ENCODE assay signal across 25 mouse cellular contexts in genomic region chr1:152025308-152025707, GRCm38 (mm10).
DNase-seq lines count a peak whose midpoint lies in the region; ATAC-seq and TF ChIP-seq lines count a peak whose summit lies in the region.
"Had no signal": no experiment of that assay in that cellular context is flagged by ENCODE, and none has a peak within 500 bp of the region (broad histone marks: within the 10 kb centered on the region; RNA-seq: fewer than 3 reads in every experiment).

No protein-coding gene starts in this region.

- peak; percentile 56; the same call in 1 of the 2 replicates for ATAC-seq in liver, postnatal 0 days
- no peak for ATAC-seq in liver, embryonic 12.5 days
- ATAC-seq: forebrain, embryonic 16.5 days had no signal

- H3K4me2 ChIP-seq in liver, postnatal 0 days (ENCODE audit: low read depth, low read length) = no peak overlapping the region
- H3K4me2 ChIP-seq in liver, embryonic 12.5 days = no peak overlapping the region
- H3K4me2 ChIP-seq: heart, embryonic 15.5 days; hindbrain, embryonic 14.5 days; kidney, embryonic 15.5 days; limb, embryonic 12.5 days; liver, embryonic 13.5 days; midbrain, embryonic 12.5 days; neural tube, embryonic 12.5 days; stomach, embryonic 15.5 days had no signal

- TF ChIP-seq EP300 in liver, postnatal 0 days (IDR thresholded peaks at IDR 0.05; ENCODE audit: low read depth) = no peak
- no peak for TF ChIP-seq EP300 in heart, adult 2 months (IDR thresholded peaks at IDR 0.05; ENCODE audit: insufficient read depth, low read depth, low read length)

- H3K36me3 ChIP-seq in liver, postnatal 0 days (replicated peaks; ENCODE audit: insufficient read depth, low read length) = no peaks in the 10 kb centered on the region
- H3K36me3 ChIP-seq in liver, embryonic 12.5 days = peaks cover 3% of the 10 kb centered on the region; the same call in 1 of the 2 replicates
- peaks cover 3% of the 10 kb centered on the region; the same call in 1 of the 2 replicates for H3K36me3 ChIP-seq in heart, adult 2 months (ENCODE audit: control insufficient read depth, insufficient read depth, low read length)
- peaks cover 8% of the 10 kb centered on the region for H3K36me3 ChIP-seq in hindbrain, embryonic 10.5 days
- H3K36me3 ChIP-seq: heart, embryonic 15.5 days; kidney, embryonic 15.5 days; limb, embryonic 12.5 days; liver, embryonic 13.5 days; midbrain, embryonic 12.5 days; neural tube, embryonic 12.5 days; stomach, embryonic 15.5 days had no signal

- H3K27me3 ChIP-seq in liver, postnatal 0 days (ENCODE audit: insufficient read depth, low read length) = no peaks in the 10 kb centered on the region
- H3K27me3 ChIP-seq in liver, embryonic 12.5 days (replicated peaks) = no peaks in the 10 kb centered on the region
- H3K27me3 ChIP-seq in heart, adult 2 months (ENCODE audit: control insufficient read depth, insufficient read depth, low read length) = no peaks in the 10 kb centered on the region
- H3K27me3 ChIP-seq in hindbrain, embryonic 10.5 days (ENCODE audit: insufficient read depth, poor library complexity, severe bottlenecking) = no peaks in the 10 kb centered on the region
- H3K27me3 ChIP-seq: heart, embryonic 15.5 days; kidney, embryonic 15.5 days; limb, embryonic 12.5 days; liver, embryonic 13.5 days; midbrain, embryonic 12.5 days; neural tube, embryonic 12.5 days; stomach, embryonic 15.5 days had no signal

- intact Hi-C loops in heart, adult 2 months (cut with DNase I) = no loop called here

- no peak overlapping the region for H3K27ac ChIP-seq in liver, postnatal 0 days (ENCODE audit: low read depth)
- H3K27ac ChIP-seq in liver, embryonic 12.5 days = no peak overlapping the region
- no peak overlapping the region for H3K27ac ChIP-seq in heart, adult 2 months
- H3K27ac ChIP-seq in hindbrain, embryonic 10.5 days = no peak overlapping the region
- H3K27ac ChIP-seq: heart, embryonic 15.5 days; hindbrain, embryonic 14.5 days; kidney, embryonic 15.5 days; limb, embryonic 12.5 days; liver, embryonic 13.5 days; macrophage; midbrain, embryonic 12.5 days; neural tube, embryonic 12.5 days; stomach, embryonic 15.5 days had no signal

- H3K9ac ChIP-seq in liver, postnatal 0 days (replicated peaks) = no peak overlapping the region
- no peak overlapping the region for H3K9ac ChIP-seq in liver, embryonic 12.5 days
- no peak overlapping the region for H3K9ac ChIP-seq in heart, adult 2 months (ENCODE audit: low read depth, low read length)
- H3K9ac ChIP-seq: heart, embryonic 15.5 days; hindbrain, embryonic 14.5 days; kidney, embryonic 15.5 days; limb, embryonic 12.5 days; liver, embryonic 13.5 days; midbrain, embryonic 12.5 days; neural tube, embryonic 12.5 days; stomach, embryonic 15.5 days had no signal

- no peaks in the 10 kb centered on the region for H3K9me3 ChIP-seq in liver, postnatal 0 days (ENCODE audit: low read length)
- no peaks in the 10 kb centered on the region for H3K9me3 ChIP-seq in liver, embryonic 12.5 days (replicated peaks)
- peaks cover 4% of the 10 kb centered on the region for H3K9me3 ChIP-seq in hindbrain, embryonic 10.5 days
- H3K9me3 ChIP-seq: heart, embryonic 15.5 days; kidney, embryonic 15.5 days; limb, embryonic 12.5 days; liver, embryonic 13.5 days; midbrain, embryonic 12.5 days; neural tube, embryonic 12.5 days; stomach, embryonic 15.5 days had no signal

- H3K4me3 ChIP-seq in liver, postnatal 0 days (ENCODE audit: low read depth, low read length) = no peak overlapping the region
- H3K4me3 ChIP-seq in liver, embryonic 12.5 days = no peak overlapping the region
- no peak overlapping the region for H3K4me3 ChIP-seq in heart, adult 2 months
- H3K4me3 ChIP-seq in hindbrain, embryonic 10.5 days = no peak overlapping the region
- H3K4me3 ChIP-seq: heart, embryonic 15.5 days; kidney, embryonic 15.5 days; limb, embryonic 12.5 days; liver, embryonic 13.5 days; midbrain, embryonic 12.5 days; neural tube, embryonic 12.5 days; stomach, embryonic 15.5 days had no signal

- TF ChIP-seq CTCF in liver, postnatal 0 days (IDR thresholded peaks at IDR 0.05; ENCODE audit: low read depth) = no peak
- TF ChIP-seq CTCF in heart, adult 2 months (IDR thresholded peaks at IDR 0.05) = no peak

- TF ChIP-seq POLR2A in heart, adult 2 months (IDR thresholded peaks at IDR 0.05; ENCODE audit: insufficient read depth, low read depth, low read length) = no peak

- 66% methylated on average over 4 of the region's 4 CpGs for WGBS in liver, postnatal 0 days (ENCODE audit: insufficient replicate concordance)
- WGBS in liver, embryonic 12.5 days (ENCODE audit: insufficient replicate concordance) = 56% methylated on average over 4 of the region's 4 CpGs
- WGBS in heart, adult 2 months = 72% methylated on average over 4 of the region's 4 CpGs
- WGBS in hindbrain, embryonic 10.5 days = 89% methylated on average over 4 of the region's 4 CpGs

- DNase-seq in liver, postnatal 0 days = no peak
- peak; percentile 46 for DNase-seq in induced T-regulatory cell, adult 2 months (ENCODE audit: low read depth)
- DNase-seq in monocyte, adult 2 months (ENCODE audit: low read depth in 1 of 2, low spot score in 2 of 2) = peak; percentile 17 to 46
- DNase-seq in heart, adult 2 months = no peak
- DNase-seq in hindbrain, embryonic 10.5 days (ENCODE audit: low spot score) = no peak
- DNase-seq in urinary bladder, postnatal 4 days (ENCODE audit: low spot score in 2 of 2) = no peak
- DNase-seq: adrenal gland, adult 8-10 months; cerebellum, adult 11-12 months; cerebellum, postnatal 36 days; gastrocnemius, postnatal 25 days; heart, postnatal 36 days; kidney, postnatal 36 days; liver, embryonic 13.5 days; thymus, adult 18-20 months; thymus, postnatal 36 days had no signal

- no peaks in the 10 kb centered on the region for H3K4me1 ChIP-seq in liver, postnatal 0 days (ENCODE audit: insufficient read depth)
- H3K4me1 ChIP-seq in liver, embryonic 12.5 days = 0 out of 2 replicates have a peak, but pooled peaks cover 7% of the 10 kb centered on the region
- H3K4me1 ChIP-seq in heart, adult 2 months (ENCODE audit: control insufficient read depth, insufficient read depth, low read length) = peaks cover 2% of the 10 kb centered on the region; the same call in 1 of the 2 replicates
- H3K4me1 ChIP-seq in hindbrain, embryonic 10.5 days (replicated peaks) = peaks cover 9% of the 10 kb centered on the region
- H3K4me1 ChIP-seq: stomach, embryonic 15.5 days had no signal

- no peaks in the 10 kb centered on the region; the same call in 1 of the 2 replicates for H3K79me2 ChIP-seq in heart, adult 2 months (replicated peaks; ENCODE audit: control insufficient read depth, insufficient read depth, low read length)

Comparison
In these comparisons a context has a peak if more than half of its experiments do, and no peak if none do; other contexts are left out.
1. DNase-seq: peak in induced T-regulatory cell, adult 2 months (single experiment) and monocyte, adult 2 months (2 of 2); none in liver, postnatal 0 days (single experiment), heart, adult 2 months (0 of 2), hindbrain, embryonic 10.5 days (single experiment) and urinary bladder, postnatal 4 days (0 of 2).